Mouse (Mus musculus): ENCODE measurements around the gene Hivep3. TPM values are rescaled to one million over a fixed set of nuclear protein-coding genes. Genes with fewer than 3 reads are reported as not detected.

Hivep3 gene
- total RNA-seq, 2 experiments from 2014 or later, result 5.7 to 6.3 TPM

DNA sequence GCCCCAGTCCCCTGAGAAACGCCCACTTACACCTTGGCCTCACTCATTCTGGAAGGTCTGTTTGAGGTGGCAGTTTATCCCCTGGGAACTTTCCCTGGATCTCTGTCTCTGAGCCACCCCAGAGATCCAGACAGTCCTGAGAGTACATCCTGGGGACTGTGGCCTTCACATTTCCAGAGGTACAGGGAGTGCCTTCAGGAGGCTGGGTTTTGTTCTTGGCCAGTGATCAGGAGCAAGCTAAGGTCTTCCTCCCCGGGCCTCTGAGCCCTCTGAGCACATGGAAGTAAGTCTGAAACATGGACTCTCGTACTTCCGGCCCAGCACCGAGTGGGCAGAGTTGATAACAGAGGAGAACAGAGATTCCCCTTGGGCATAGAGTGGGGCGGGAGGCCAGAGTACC, 391.1 kb downstream of the Hivep3 start:
- intact Hi-C loops (cut with DNase I), result loop anchor here (5.0 kb wide), 2 partner anchors 198 to 258 kb away; no protein-coding TSS in a partner anchor
- no peak for DNase-seq

DNA sequence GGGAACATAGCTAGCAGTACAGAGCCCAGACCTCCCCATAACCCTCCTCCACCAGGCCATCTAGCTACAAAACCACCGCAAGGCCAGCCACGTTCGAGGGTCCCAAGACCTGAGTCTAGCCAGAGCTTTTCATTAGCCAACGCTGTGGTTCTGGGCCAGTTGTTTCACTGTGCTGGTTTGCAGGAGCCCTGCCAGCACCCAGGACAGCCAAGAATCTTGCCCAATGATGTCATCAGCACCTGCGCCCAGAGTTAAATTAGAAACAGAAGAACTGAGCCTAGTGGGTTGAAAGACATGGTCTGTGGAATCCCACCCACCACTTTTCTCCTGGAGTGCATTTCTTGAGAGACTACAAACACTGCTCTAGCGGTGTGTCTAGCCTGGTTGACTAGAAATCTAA, 392.5 kb downstream of the Hivep3 start:
- DNase-seq, result peak; percentile 56 to 60
- intact Hi-C loops (cut with DNase I), result no loop called here

DNA sequence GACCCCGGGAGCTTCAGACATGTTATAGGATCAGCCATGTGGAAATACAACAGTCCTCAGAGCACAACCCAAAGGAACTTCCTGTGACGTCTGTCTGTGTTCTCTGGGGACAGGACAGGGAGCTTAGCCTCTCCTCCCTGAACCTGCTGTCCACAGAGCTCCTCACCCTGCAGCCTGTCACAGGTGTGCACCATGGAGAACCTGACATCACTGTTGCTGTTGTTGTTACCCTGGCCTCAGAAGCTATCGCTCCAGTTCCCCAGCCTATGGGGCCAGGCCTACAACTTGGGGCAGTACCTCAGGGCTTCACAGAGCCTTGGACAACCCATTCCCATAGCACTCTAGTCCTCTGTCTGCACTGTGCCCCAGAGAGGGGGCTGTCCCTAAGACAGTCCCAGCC, 393.7 kb downstream of the Hivep3 start:
- no peak for DNase-seq
- intact Hi-C loops (cut with DNase I), result no loop called here

DNA sequence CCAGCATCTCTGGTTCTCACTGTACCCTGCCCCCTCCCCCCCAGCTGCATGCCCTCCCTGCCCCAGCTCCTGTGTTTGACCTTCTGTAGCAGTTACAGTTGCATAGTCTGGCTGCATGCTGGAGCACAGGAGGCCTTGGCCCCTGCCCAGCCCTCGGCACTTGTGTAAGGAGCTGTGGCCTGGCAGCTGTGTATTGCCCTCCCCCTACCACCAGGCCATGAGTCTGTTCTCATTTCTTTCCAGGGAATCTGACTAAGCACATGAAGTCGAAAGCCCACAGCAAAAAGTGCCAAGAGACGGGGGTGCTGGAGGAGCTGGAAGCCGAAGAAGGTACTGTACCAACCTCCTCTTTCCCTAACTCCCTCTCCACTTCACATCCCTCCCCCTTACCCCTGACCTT, 394.4 kb downstream of the Hivep3 start:
- intact Hi-C loops (cut with DNase I), result no loop called here
- peak; percentile 52 to 56 for DNase-seq

DNA sequence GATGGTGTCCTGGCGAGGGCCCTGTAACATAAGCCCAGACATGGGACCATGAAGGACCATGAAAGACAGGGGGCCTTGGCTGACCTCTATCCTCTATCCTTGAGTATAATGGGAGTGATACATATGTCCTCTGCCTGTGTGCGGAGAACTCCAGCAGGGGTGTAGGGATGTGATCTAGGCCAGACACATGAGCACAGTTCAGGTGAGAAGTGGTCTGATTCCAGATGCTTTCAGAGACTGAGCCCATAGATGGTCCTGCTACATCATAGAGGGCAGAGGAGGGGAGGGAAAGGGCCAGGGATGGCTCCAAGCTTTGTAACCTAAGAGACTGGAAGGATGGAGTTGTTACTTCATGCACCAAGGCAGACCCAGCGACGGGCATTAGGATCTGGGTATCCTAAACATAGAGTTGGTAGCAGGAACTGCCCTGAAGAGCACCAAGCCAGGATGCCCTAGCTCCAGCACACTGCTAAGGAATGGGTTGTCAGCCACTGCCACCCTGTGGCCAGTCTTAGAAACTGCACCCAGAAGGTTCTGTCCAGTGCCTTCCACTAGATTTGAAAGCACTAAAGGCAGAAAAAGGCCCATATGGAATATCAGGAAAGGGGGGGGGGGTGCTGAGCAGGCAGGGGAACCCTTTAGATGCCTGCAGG, 395.8 kb downstream of the Hivep3 start:
- peak; percentile 53 to 54 for DNase-seq
- intact Hi-C loops (cut with DNase I), result loop anchor here (1.0 kb wide), 1 partner anchor 60 kb away; no protein-coding TSS in a partner anchor

DNA sequence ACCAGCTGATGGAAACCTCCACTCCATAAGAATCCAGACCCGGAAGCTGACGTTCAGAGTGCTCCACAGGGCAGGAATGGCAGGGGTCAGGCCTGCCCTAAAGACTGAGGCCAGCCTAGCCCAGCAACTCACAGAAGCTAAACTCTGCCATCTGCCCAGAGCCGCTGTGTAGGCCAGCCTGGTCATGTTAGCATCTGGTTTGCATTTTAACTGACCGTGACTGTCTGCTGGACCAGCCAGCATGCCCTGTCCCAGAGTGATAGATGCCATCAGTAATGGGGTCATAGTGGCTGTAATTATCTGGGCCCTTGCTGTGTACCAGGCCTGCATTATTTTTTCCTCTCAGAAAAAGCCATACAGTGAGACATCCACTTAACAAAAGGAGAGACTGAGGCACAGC, 397.3 kb downstream of the Hivep3 start:
- intact Hi-C loops (cut with DNase I), result loop anchor here (10.0 kb wide), 1 partner anchor 896 kb away; the partner anchor contains the start of genes AU022252 and P3h1
- DNase-seq, result no peak

DNA sequence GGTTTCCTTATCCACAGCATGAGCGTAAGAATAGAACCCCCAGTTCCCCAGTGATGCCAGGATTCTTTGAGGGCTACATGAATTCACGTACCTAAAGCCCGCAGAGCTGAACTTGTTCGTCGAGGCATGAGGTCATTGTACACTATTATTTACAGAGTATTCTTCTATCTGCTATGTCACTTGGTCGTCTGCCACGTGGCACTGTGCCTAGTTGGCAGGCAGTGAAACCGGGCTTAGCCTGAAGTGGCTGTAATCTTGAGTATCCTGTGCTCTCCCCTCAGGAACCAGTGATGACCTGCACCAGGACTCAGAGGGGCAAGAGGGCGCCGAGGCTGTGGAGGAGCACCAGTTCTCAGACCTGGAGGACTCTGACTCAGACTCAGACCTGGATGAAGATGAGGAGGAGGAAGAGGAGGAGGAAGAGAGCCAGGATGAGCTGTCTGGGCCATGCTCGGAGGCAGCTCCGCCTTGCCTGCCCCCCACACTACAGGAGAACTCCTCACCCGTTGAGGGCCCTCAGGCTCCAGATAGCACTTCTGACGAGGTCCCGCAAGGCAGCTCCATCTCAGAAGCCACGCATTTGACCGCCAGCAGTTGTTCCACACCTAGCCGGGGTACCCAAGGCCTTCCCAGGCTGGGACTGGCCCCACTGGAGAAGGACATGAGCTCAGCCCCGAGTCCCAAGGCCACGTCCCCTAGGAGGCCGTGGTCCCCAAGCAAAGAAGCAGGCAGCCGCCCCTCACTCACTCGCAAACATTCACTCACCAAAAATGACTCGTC, 398.0 kb downstream of the Hivep3 start:
- intact Hi-C loops (cut with DNase I), result loop anchor here (10.0 kb wide), 1 partner anchor 897 kb away; the partner anchor contains the start of genes AU022252 and P3h1
- peak; percentile 45 to 73 for DNase-seq

DNA sequence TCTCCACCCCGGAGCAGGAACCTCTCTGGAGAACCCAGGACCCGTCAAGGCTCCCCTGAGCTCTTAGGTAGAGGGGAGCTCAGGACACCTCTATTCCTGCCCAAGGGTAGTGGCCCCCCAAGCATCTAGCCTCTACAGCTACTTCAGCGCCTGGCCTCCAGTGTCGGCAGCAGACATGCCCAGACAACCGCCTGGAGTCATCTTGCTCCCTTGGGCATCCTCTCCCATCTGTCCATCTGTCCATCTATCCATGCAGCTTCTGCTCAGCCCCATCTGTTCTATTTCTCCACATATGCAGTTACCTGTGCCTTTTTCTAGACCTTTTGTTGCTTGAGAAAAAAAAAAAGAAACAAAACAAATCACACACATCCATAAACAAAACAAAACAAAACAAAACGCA, 400.6 kb downstream of the Hivep3 start:
- DNase-seq, result no peak
- intact Hi-C loops (cut with DNase I), result loop anchor here (10.0 kb wide), 1 partner anchor 899 kb away; the partner anchor contains the start of genes AU022252 and P3h1

DNA sequence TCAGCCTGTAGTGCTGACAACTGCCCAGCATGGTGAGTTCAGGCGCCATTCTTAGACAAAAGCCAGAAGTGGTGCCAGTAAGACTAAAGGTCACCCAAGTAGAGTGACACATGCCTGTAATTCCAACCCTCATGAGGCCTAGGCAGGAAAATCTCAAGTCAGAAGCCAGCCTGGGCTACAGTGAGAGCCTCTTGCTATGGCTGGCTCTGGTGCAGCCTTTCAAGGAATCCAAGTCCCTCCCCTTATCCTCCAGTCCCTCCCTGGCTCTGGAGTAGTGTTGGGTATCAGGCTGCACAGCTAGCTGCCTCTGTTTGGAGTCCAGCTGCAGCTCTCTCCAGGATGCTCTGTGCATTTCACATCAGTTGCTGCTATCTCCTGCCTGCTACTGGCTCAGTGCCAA, 408.2 kb downstream of the Hivep3 start:
- intact Hi-C loops (cut with DNase I), result no loop called here
- DNase-seq, result no peak

DNA sequence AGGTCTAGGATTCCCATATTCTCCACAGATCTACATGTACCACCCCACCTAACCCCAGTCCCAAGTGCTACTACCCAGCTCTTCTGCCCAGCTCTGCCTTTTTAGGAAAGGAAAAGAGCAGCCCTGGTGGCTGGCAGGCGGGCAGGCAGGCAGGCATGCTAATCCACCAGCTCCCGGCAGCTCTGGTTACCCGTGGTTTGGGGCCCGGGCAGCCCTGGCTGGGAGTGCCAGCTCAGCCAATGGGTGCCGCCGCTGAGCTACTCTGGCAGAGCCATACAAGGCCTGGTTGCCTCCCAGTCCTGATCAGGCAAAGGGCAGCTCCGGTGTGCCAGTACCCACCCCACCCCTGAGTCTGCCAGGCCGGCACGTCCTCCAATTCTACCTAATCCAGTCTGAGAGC, 409.3 kb downstream of the Hivep3 start:
- intact Hi-C loops (cut with DNase I), result no loop called here
- DNase-seq, result no peak

DNA sequence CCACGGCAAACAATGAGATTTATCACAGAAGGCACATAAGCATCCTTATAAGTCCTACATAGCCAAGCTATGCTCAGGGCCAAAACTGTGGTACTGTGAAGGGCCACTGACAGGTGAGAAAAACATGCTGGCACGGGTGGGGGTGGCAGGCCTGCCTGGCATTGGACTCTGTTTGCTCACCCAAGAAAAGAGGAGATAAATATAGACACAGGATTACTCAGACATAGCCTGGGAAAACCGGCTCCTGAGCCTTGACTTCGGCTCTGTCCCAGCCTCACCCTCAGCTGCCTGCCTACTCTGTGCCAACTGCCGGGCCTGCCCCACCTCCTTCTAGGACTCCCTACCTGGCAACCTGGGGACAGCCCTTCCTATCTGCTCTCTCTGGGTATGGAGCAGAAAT, 410.8 kb downstream of the Hivep3 start:
- peak; percentile 45 to 53 for DNase-seq
- intact Hi-C loops (cut with DNase I), result no loop called here

DNA sequence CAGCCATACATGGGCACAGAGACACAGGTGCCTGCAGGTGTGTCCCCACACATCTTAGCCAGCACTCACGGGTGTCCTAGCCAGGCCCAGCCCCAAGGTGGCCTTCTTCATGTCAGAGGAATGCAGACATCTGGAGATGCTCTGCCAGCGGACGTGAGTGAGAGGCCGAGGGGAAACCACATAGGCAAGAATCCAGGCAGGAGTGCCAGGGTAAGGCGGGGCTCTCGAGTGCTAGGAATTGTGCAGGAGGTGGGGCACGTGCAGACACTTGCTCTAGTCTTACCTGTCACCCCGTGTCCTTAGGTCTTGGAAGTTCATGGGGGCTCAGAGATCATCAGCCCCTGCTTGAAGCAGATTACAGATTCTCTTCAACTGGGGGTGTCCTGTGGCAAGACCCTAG, 412.3 kb downstream of the Hivep3 start:
- DNase-seq, result no peak
- intact Hi-C loops (cut with DNase I), result no loop called here

DNA sequence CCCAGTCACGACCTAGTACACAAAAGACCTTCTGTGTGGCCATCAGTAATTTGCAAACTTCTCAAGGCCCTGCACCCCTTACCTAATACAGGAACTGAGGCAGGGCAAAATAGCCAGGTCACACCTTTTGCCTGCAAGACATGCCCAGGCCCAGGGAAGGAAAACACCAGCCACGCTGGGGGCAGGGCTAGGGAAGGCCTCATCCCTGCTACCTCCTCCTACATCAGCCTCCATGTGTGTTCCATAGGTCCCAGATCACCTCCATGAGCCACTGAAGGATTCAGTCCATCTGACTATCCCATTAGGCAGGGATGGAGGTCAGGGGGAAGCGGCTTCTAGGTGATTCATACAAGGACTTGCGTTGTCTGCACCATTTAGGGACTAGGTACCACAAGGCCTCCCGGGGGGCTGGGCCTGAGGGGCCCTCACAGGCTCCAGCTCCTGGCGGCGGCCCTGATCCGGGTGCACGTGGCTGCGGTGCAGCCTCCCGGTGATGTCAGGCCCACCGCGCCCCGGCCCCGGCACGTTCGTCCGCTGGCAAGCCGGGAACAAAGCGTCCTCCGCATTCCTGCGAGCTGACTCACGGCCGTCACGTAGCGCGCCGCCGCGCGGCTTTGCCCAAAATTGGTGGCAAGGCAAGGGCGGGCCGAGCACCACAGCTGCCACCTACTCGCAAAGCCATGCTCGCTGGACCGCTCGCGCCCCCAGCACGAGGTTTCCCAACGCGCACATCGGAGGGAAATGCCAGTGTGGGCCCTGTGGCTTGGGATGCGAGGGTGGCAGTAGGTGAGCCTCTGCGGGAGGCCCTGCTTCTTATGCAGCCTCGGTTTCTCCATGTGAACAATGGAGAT, 414.9 kb downstream of the Hivep3 start:
- intact Hi-C loops (cut with DNase I), result no loop called here
- peak; percentile 74 to 79 for DNase-seq

DNA sequence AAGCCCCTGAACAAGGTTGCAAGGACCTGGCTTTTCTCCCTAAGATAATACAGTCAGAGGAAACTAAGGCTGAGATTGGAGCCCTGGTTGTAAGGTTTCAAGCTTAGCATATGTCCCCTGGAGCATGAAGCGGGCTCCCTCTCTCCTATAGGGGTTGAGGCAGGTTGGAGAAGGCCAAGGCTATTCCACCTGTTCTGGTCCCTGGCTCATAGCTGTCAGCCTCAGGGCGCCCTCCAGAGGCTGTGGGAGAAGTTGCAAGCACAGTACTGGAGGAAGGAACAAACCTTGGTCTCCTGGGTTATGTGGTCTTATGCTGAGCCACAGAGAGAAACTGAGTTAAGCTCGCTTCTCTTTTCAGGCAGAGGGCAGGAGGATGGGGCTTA, 415.5 kb downstream of the Hivep3 start:
- DNase-seq, result no peak
- intact Hi-C loops (cut with DNase I), result no loop called here

DNA sequence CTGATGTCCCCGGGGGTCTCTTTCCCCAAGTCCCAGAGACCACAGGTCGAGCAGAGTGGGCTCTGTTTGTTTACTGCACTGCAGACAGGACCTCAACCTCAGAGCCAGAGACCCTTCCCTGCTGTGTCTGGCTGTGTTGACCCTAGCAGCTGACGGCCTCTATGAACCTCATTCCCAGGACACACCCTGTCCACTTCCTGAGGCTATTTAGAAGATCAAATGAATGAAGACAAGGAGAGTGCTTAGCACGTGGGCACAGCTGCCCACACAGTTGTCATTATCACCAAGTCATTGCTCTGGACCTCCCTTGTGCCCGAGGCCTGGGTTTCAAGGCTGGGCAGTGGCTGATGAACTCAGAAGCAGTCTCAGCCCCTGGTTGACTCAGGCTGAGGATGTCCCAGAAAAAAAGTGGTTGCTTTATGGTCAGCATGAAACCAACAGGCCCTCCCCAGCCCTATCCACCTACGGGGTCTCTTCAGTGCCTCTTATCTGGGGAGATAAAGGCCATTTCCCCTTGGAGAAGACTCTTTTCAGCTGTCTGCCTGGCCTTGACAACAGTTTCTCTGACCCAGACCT, 416.8 kb downstream of the Hivep3 start:
- intact Hi-C loops (cut with DNase I), result no loop called here
- DNase-seq, result no peak

DNA sequence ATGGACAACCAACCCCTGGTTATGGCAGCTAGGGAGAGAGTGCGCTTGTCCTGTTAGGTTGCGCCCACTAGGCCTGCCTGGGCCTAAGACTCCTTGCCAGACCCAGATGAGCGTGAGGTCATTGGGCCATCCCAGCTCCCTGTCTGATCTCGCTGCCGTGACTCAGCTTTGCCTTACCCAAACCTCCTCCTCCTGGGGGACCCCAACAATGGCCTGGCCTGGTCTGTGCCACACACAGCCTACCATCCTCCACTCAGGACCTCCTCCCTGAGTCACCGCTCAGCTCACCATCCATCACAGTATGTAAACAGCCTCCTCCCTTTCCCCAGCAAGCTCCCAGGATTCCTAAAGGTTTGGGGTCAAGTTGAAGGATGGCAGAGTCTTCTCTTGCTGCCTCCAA, 418.3 kb downstream of the Hivep3 start:
- no peak for DNase-seq
- intact Hi-C loops (cut with DNase I), result no loop called here

DNA sequence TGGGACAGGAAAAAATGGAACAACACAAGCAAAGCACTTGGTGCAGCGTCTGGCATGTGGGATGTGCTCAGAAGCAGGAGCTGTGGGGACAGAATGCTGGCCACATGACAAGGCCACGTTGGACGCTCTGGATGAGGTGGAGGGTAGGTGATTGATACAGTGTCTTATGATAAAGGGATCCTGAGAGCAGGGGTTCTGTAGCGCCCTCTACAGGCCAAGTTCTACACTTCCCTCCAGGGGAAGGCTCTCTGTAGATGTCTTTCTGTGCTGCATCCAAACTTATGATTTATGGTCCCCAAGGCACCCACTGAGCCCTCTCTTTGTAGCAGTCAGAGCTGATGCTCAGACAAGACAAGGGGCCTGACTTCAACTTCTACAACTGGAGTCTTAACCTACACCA, 419.1 kb downstream of the Hivep3 start:
- intact Hi-C loops (cut with DNase I), result no loop called here

DNA sequence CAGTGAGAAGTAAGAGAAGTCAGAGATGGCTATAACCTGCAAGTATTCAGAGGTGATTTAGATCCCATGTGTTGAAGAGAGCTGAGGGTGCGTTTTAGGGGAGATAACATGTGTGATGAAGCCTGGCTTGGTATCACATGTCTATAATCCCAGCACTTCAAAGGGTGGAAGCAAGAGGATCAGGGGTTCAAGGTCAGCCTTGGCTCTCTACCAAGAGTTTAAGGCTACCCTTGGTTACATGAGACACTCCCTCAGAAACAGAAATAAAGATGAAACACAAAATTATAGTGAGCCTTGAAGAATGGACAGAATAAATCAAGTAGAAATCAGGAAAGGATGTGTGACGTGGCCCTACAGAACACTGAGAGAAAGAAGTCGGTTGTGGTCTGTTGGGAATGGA, 420.2 kb downstream of the Hivep3 start:
- intact Hi-C loops (cut with DNase I), result no loop called here
- no peak for DNase-seq

More for the DNA sequence above, 419.1 kb downstream of the Hivep3 start:
- DNase-seq, result no peak

DNA sequence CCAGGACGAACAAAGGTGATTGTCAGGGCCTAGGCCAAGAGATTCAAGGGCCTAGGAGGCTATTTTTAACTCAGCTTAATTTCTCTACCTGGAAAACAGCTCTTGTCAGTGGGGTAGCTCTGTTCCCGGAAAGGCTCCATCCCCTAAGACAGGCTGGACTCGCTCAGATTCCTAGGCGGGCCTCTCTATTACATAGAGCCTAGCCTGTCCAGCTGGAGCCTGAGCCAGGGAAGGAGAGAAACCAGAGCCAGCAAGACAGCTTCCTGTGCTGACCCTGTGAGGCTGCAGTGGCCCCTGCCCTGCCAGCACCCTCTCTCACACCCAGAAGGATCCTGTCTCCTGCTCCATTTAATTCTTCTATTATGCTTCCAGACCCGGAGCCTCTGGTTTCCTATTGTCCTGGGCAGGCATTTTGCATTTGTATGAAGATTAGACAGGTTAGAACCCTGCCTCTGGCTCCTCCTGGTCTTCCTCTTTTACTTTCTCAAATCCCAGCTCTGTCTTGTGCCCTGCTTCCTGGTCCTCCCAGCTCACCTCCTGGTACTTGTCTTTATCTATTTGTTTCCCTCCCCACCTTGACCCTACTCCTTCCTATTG, 425.2 kb downstream of the Hivep3 start:
- peak in 1 of 2 experiments; percentile 31 for DNase-seq
- intact Hi-C loops (cut with DNase I), result no loop called here

Data from heart, postnatal 36 days (tissue).